Mouse (Mus musculus) liver, adult 2 months (tissue): ENCODE measurements around the gene Wwc2.

Experiments used
- CTCF ChIP-seq: fragments of 200-500 bp; IDR thresholded peaks from 2 replicates; pipeline ENCODE4 v1.5.1; 2011; ENCODE audit warnings: low read depth, low read length, control low read depth
- POLR2A ChIP-seq: fragments of 200-500 bp; IDR thresholded peaks from 2 replicates; pipeline ENCODE4 v1.6.1; 2011; ENCODE audit warnings: low read length, control low read depth; ENCODE audit not compliant: insufficient read depth; ENCODE audit errors: extremely low read depth

- TF ChIP-seq POLR2A = no peak
- no peak for TF ChIP-seq CTCF
These were observed 124.2 kb downstream of the Wwc2 start for GRCm38 (mm10) chr8:47866568-47866967.
